Mouse (Mus musculus): ENCODE measurements around the gene Piezo1.

Piezo1 gene

Small RNAs within 50 kb of the gene (microRNA-seq; reads per million reads assigned to microRNA genes)
- gene Gm24366: 0 reads per million in 2 experiments

Measured in adrenal gland (tissue).